Mouse (Mus musculus): ENCODE results near the gene Tet3.
"Not testable (repeated sequence)": the region's sequence is repeated elsewhere in the genome, so short reads cannot be mapped to it uniquely, and the experiment has no call there.

Gene Tet3

GRCm38 (mm10) chr6:83370316-83370965 is 88.4 kb downstream of the Tet3 start:
- no peak for DNase-seq (ENCODE audit: low spot score)

- no peak for DNase-seq (ENCODE audit: low spot score)
Measured at GRCm38 (mm10) chr6:83363075-83363474, 95.8 kb downstream of the Tet3 start.

GRCm38 (mm10) chr6:83361523-83362248 is 97.2 kb downstream of the Tet3 start:
- no peak for DNase-seq (ENCODE audit: low spot score)

- no peak for DNase-seq (ENCODE audit: low spot score)
Measured at GRCm38 (mm10) chr6:83357436-83357835, 101.4 kb downstream of the Tet3 start.

- DNase-seq (ENCODE audit: low spot score), result peak; percentile 85
Measured at GRCm38 (mm10) chr6:83356569-83357138, 102.2 kb downstream of the Tet3 start.

GRCm38 (mm10) chr6:83354856-83355781 is 103.8 kb downstream of the Tet3 start:
- DNase-seq (ENCODE audit: low spot score), result no peak

- no peak for DNase-seq (ENCODE audit: low spot score)
Measured at GRCm38 (mm10) chr6:83352666-83353410, 106.0 kb downstream of the Tet3 start.

GRCm38 (mm10) chr6:83351490-83352160 is 107.3 kb downstream of the Tet3 start:
- DNase-seq (ENCODE audit: low spot score), result no peak

- DNase-seq (ENCODE audit: low spot score), result no peak
Measured at GRCm38 (mm10) chr6:83350851-83351405, 108.0 kb downstream of the Tet3 start.

GRCm38 (mm10) chr6:83350172-83350571 is 108.7 kb downstream of the Tet3 start:
- DNase-seq (ENCODE audit: low spot score), result no peak

- DNase-seq (ENCODE audit: low spot score), result peak; percentile 82
Measured at GRCm38 (mm10) chr6:83349274-83349958, 109.5 kb downstream of the Tet3 start.

- DNase-seq (ENCODE audit: low spot score), result no peak
Measured at GRCm38 (mm10) chr6:83348873-83349272, 110.0 kb downstream of the Tet3 start, which contains the start of gene Bola3. TSS of gene Bola3 (plus strand) at chr6:83349147.

GRCm38 (mm10) chr6:83347916-83348315 is 111.0 kb downstream of the Tet3 start:
- peak; percentile 36 for DNase-seq (ENCODE audit: low spot score)

GRCm38 (mm10) chr6:83345285-83345684 is 113.6 kb downstream of the Tet3 start:
- not testable (repeated sequence) for DNase-seq (ENCODE audit: low spot score)

- no peak for DNase-seq (ENCODE audit: low spot score)
Measured at GRCm38 (mm10) chr6:83342957-83343356, 115.9 kb downstream of the Tet3 start.

GRCm38 (mm10) chr6:83341387-83341786 is 117.5 kb downstream of the Tet3 start:
- DNase-seq (ENCODE audit: low spot score), result no peak

GRCm38 (mm10) chr6:83327591-83328190 is 131.2 kb downstream of the Tet3 start:
- peak; percentile 28 for DNase-seq (ENCODE audit: low spot score)

GRCm38 (mm10) chr6:83326761-83327160 is 132.1 kb downstream of the Tet3 start:
- DNase-seq (ENCODE audit: low spot score), result no peak

- DNase-seq (ENCODE audit: low spot score), result no peak
Measured at GRCm38 (mm10) chr6:83326394-83326736, 132.5 kb downstream of the Tet3 start.
